Mouse (Mus musculus) adrenal gland, postnatal 36 days (tissue): ENCODE results near the gene Spsb4. TPM values are rescaled to one million over a fixed set of nuclear protein-coding genes. Genes with fewer than 3 reads are reported as not detected.

Source experiments
- DNase-seq, 2 experiments: peaks; one replicate each; pipeline ENCODE4 v3.0.0; 2021; ENCODE audit warnings: mixed read lengths in 1 of 2
- total RNA-seq, 2 experiments: library from RNA; stranded (reverse); gene quantifications; 2 replicates each; pipeline ENCODE4 v1.2.3; 2021

Gene Spsb4
- total RNA-seq, 2 experiments from 2014 or later: 0.93 to 0.99 TPM

GRCm38 (mm10) chr9:96899004-96899403 lies 119.6 kb downstream of the Spsb4 start:
- DNase-seq: no peak

DNA sequence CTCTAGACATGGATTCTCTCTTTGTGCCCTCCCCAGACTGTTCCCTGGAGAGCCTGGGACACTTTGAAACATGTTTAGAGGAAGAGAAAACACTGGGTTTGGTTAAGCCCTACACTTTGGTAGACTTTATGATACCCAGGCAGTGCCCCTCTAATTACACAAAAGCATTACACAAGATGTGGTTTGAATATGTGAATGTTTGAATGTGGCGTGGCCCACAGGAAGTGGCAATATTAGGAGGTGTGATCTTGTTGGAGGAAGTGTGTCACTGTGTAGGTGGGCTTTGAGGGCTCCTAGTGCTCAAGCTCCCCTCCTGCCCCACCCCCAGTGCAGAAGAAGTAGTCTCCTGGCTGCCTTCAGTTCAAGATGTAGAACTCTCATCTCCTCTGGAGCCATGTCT lies 122.0 kb downstream of the Spsb4 start:
- no peak for DNase-seq

DNA sequence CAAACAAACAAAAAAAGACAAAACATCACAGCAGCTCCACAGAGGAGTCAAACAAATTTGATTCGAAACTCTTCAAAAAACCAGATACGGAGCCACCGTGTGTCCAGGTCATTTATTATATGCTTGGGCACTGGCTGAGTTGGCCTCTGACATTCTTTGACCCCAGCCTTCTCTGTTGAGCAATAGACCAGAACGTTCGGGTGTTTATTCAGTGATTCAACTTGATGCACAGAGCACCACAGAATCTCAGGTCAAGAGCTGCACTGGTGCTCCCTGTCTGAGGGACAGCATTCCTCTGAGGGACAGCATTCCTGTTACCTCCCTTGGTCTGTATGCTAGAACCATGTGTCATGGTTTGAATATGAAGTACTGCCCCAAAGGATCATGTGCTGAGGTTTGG lies 125.1 kb downstream of the Spsb4 start:
- DNase-seq: no peak

Other genes with a start within 250 kb of the Spsb4 start
- 1 to 10 TPM; 7.8 to 8.7 TPM for gene Pxylp1, start 126.2 kb downstream of the Spsb4 start, total RNA-seq
- 10 to 100 TPM; 65.0 to 79.6 TPM for gene Slc25a36, start 92.3 kb upstream of the Spsb4 start, total RNA-seq